Mouse (Mus musculus) neural tube, embryonic 11.5 days (tissue): ENCODE data around the gene Gm20388. TPM values are rescaled to one million over a fixed set of nuclear protein-coding genes. Genes with fewer than 3 reads are reported as not detected.

Experiments used
- ATAC-seq: fragments of 200-750 bp; cut with Nextera tagmentation; 2 replicates; pipeline ENCODE4 v1.8.0; 2017; ENCODE audit warnings: moderate number of reproducible peaks, mild to moderate bottlenecking, moderate TSS enrichment, moderate library complexity; ENCODE audit not compliant: insufficient read depth, low FRiP score, low TSS enrichment
- DNase-seq: peaks from one replicate; pipeline ENCODE4 v3.0.0-alpha.2; 2015; ENCODE audit warnings: low spot score
- H3K27ac ChIP-seq: fragments of 300-500 bp; sonication (generic); 2 replicates; pipeline ENCODE4 v1.5.1; 2014; ENCODE audit warnings: low read depth, mild to moderate bottlenecking, low read length
- H3K27me3 ChIP-seq: fragments of 300-500 bp; sonication (generic); 2 replicates; pipeline ENCODE4 v1.6.1; 2014; ENCODE audit warnings: mild to moderate bottlenecking, low read length, mixed read lengths; ENCODE audit not compliant: control insufficient read depth, insufficient read depth
- H3K36me3 ChIP-seq: fragments of 300-500 bp; sonication (generic); 2 replicates; pipeline ENCODE4 v1.6.1; 2014; ENCODE audit warnings: mild to moderate bottlenecking, low read length, moderate library complexity, mixed read lengths; ENCODE audit not compliant: control insufficient read depth, insufficient read depth
- H3K4me1 ChIP-seq: fragments of 300-500 bp; sonication (generic); 2 replicates; pipeline ENCODE4 v1.6.1; 2014; ENCODE audit warnings: low read length, mixed read lengths; ENCODE audit not compliant: control insufficient read depth, insufficient read depth
- H3K4me2 ChIP-seq: fragments of 300-500 bp; sonication (generic); 2 replicates; pipeline ENCODE4 v1.6.1; 2014; ENCODE audit warnings: low read depth, mild to moderate bottlenecking, moderate library complexity
- H3K4me3 ChIP-seq: fragments of 300-500 bp; sonication (generic); 2 replicates; pipeline ENCODE4 v1.5.1; 2014; ENCODE audit warnings: low read depth, low read length
- H3K9ac ChIP-seq: fragments of 300-500 bp; sonication (generic); 2 replicates; pipeline ENCODE4 v1.6.1; 2014; ENCODE audit warnings: mild to moderate bottlenecking, low read length
- H3K9me3 ChIP-seq: fragments of 300-500 bp; sonication (generic); 2 replicates; pipeline ENCODE4 v1.6.1; 2016; ENCODE audit warnings: low read length; ENCODE audit not compliant: control insufficient read depth
- WGBS: fragments of 180-500 bp; shearing (Covaris S2); extraction: QIAGEN DNeasy Blood & Tissue Kit; methylation state at CpG from one replicate; pipeline ENCODE4 v1.1.7; 2014; 5-methylcytosine and 5-hydroxymethylcytosine counted together
- polyA plus RNA-seq: library from polyadenylated mRNA; unstranded; fragments of >200 nt; fragmentation: Nextera tagmentation; extraction: Ambion mirVana; gene quantifications from 2 replicates; pipeline ENCODE4 v1.2.1, GENCODE M21; 2014

The Gm20388 gene
- polyA plus RNA-seq, 1 experiment from 2014 or later: not detected

GRCm38 (mm10) chr8:119883281-119883680, 27.4 kb upstream of the Gm20388 start:
- WGBS: 89% methylated on average over 7 of the region's 7 CpGs

GRCm38 (mm10) chr8:119885612-119886011, 25.0 kb upstream of the Gm20388 start:
- H3K36me3 ChIP-seq: no peaks in the 10 kb centered on the region
- ATAC-seq (no peak), DNase-seq (no peak)
- no peaks in the 10 kb centered on the region for H3K27me3 ChIP-seq
- H3K4me2 ChIP-seq: no peak overlapping the region
- no peak overlapping the region for H3K27ac ChIP-seq
- no peak overlapping the region for H3K9ac ChIP-seq
- H3K9me3 ChIP-seq: no peaks in the 10 kb centered on the region
- 0 out of 2 replicates have a peak, but pooled peaks cover 2% of the 10 kb centered on the region for H3K4me1 ChIP-seq
- no peak overlapping the region for H3K4me3 ChIP-seq
- 38% methylated on average over 3 of the region's 3 CpGs for WGBS

More at GRCm38 (mm10) chr8:119883281-119883680, 27.4 kb upstream of the Gm20388 start:
- Histone ChIP-seq H3K9ac (no peak overlapping the region), H3K27ac (no peak overlapping the region), H3K36me3 (no peaks in the 10 kb centered on the region), H3K4me3 (no peak overlapping the region), H3K4me2 (no peak overlapping the region), H3K27me3 (no peaks in the 10 kb centered on the region), H3K4me1 (0 out of 2 replicates have a peak, but pooled peaks cover 2% of the 10 kb centered on the region), H3K9me3 (no peaks in the 10 kb centered on the region)
- no peak for ATAC-seq
- no peak for DNase-seq

- no peaks in the 10 kb centered on the region for H3K27me3 ChIP-seq
- 97% methylated on average over 3 of the region's 3 CpGs for WGBS
- no peak overlapping the region for H3K9ac ChIP-seq
- no peak for ATAC-seq
- H3K9me3 ChIP-seq: no peaks in the 10 kb centered on the region
- no peak for DNase-seq
- H3K27ac ChIP-seq: no peak overlapping the region
- H3K36me3 ChIP-seq: no peaks in the 10 kb centered on the region
- H3K4me1 ChIP-seq: 0 out of 2 replicates have a peak, but pooled peaks cover 2% of the 10 kb centered on the region
- H3K4me2 ChIP-seq: no peak overlapping the region
- H3K4me3 ChIP-seq: no peak overlapping the region
Measured at GRCm38 (mm10) chr8:119887130-119887529, 23.5 kb upstream of the Gm20388 start.

- no peak overlapping the region for H3K27ac ChIP-seq
- H3K9ac ChIP-seq: no peak overlapping the region
- no peak overlapping the region for H3K4me2 ChIP-seq
- peak; percentile 45; the same call in 1 of the 2 replicates for ATAC-seq
- H3K4me3 ChIP-seq: no peak overlapping the region
- H3K9me3 ChIP-seq: no peaks in the 10 kb centered on the region
- 0 out of 2 replicates have a peak, but pooled peaks cover 2% of the 10 kb centered on the region for H3K4me1 ChIP-seq
- DNase-seq: no peak
- 64% methylated on average over 4 of the region's 4 CpGs for WGBS
- H3K36me3 ChIP-seq: no peaks in the 10 kb centered on the region
- no peaks in the 10 kb centered on the region for H3K27me3 ChIP-seq
Measured at GRCm38 (mm10) chr8:119888012-119888411, 22.6 kb upstream of the Gm20388 start.

GRCm38 (mm10) chr8:119897069-119897468, 13.6 kb upstream of the Gm20388 start:
- ATAC-seq (no peak), DNase-seq (no peak)
- Histone ChIP-seq H3K27ac (no peak overlapping the region), H3K9me3 (no peaks in the 10 kb centered on the region), H3K4me3 (no peak overlapping the region), H3K27me3 (peaks cover 14% of the 10 kb centered on the region), H3K4me2 (no peak overlapping the region), H3K9ac (no peak overlapping the region), H3K36me3 (no peaks in the 10 kb centered on the region), H3K4me1 (no peaks in the 10 kb centered on the region)
- 73% methylated on average over 4 of the region's 4 CpGs for WGBS

- no peak overlapping the region for H3K27ac ChIP-seq
- WGBS: 21% methylated on average over 13 of the region's 13 CpGs
- no peak overlapping the region for H3K4me3 ChIP-seq
- H3K27me3 ChIP-seq: peaks cover 14% of the 10 kb centered on the region
- no peaks in the 10 kb centered on the region for H3K9me3 ChIP-seq
- DNase-seq (no peak), ATAC-seq (no peak)
- H3K4me1 ChIP-seq: no peaks in the 10 kb centered on the region
- no peak overlapping the region for H3K9ac ChIP-seq
- H3K36me3 ChIP-seq: no peaks in the 10 kb centered on the region
- H3K4me2 ChIP-seq: no peak overlapping the region
Measured at GRCm38 (mm10) chr8:119897933-119898332, 12.7 kb upstream of the Gm20388 start.

GRCm38 (mm10) chr8:119901349-119901748, 9.3 kb upstream of the Gm20388 start:
- no peaks in the 10 kb centered on the region for H3K9me3 ChIP-seq
- no peak overlapping the region for H3K27ac ChIP-seq
- H3K4me1 ChIP-seq: 0 out of 2 replicates have a peak, but pooled peaks cover 3% of the 10 kb centered on the region
- ATAC-seq: no peak
- no peak overlapping the region for H3K9ac ChIP-seq
- peaks cover 14% of the 10 kb centered on the region for H3K27me3 ChIP-seq
- H3K36me3 ChIP-seq: no peaks in the 10 kb centered on the region
- WGBS: 78% methylated on average over 3 of the region's 3 CpGs
- H3K4me3 ChIP-seq: no peak overlapping the region
- DNase-seq: no peak
- no peak overlapping the region for H3K4me2 ChIP-seq

- Histone ChIP-seq H3K27ac (no peak overlapping the region), H3K9me3 (no peaks in the 10 kb centered on the region), H3K36me3 (no peaks in the 10 kb centered on the region), H3K4me3 (no peak overlapping the region), H3K27me3 (peaks cover 13% of the 10 kb centered on the region), H3K4me2 (no peak overlapping the region), H3K9ac (no peak overlapping the region), H3K4me1 (0 out of 2 replicates have a peak, but pooled peaks cover 3% of the 10 kb centered on the region)
- 74% methylated on average over 8 of the region's 8 CpGs for WGBS
- no peak for DNase-seq
- ATAC-seq: no peak
Measured at GRCm38 (mm10) chr8:119901952-119902351, 8.7 kb upstream of the Gm20388 start.

GRCm38 (mm10) chr8:119904323-119904911, 6.2 kb upstream of the Gm20388 start:
- Histone ChIP-seq H3K4me2 (no peak overlapping the region), H3K27ac (no peak overlapping the region), H3K36me3 (no peaks in the 10 kb centered on the region), H3K9ac (no peak overlapping the region), H3K9me3 (no peaks in the 10 kb centered on the region), H3K4me1 (0 out of 2 replicates have a peak, but pooled peaks cover 3% of the 10 kb centered on the region), H3K4me3 (no peak overlapping the region), H3K27me3 (no peaks in the 10 kb centered on the region)
- WGBS: 52% methylated on average over 12 of the region's 12 CpGs
- ATAC-seq (no peak), DNase-seq (no peak)
